11 mouse cellular contexts compared by ENCODE assay signal in the genomic region with DNA sequence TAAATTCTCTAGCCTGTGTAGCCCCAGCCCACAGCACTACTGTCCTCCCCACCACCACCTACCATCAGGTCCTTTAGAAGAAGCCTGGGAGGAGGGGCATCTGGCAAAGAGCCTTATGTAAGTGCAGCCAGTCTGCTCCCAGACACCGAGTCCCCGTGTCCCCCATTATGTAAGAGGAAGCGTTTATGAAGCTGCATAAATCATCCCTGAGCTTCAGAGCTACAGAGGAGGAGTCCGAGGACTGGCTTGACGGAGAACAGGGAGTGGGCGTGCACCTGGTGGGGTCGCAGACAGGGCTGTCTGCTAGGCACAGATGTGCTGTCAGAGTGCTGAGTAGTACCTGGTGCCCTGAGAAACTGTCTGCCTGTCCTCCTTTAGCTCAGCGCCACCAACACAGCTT.
A peak's percentile ranks its signal among the peaks of the same experiment; 100 is the strongest.
DNase-seq lines count a peak whose midpoint lies in the region; ATAC-seq and TF ChIP-seq lines count a peak whose summit lies in the region.
"Had no signal": no experiment of that assay in that cellular context is flagged by ENCODE, and none has a peak within 500 bp of the region (broad histone marks: within the 10 kb centered on the region; RNA-seq: fewer than 3 reads in every experiment).

No protein-coding gene starts in this region.

- H3K36me3 ChIP-seq in hindbrain, embryonic 13.5 days, result peaks cover 13% of the 10 kb centered on the region
- peaks cover 75% of the 10 kb centered on the region for H3K36me3 ChIP-seq in hindbrain, embryonic 10.5 days

- H3K9me3 ChIP-seq in hindbrain, embryonic 13.5 days, result no peaks in the 10 kb centered on the region
- H3K9me3 ChIP-seq in hindbrain, embryonic 10.5 days, result no peaks in the 10 kb centered on the region
- H3K9me3 ChIP-seq: midbrain, embryonic 12.5 days had no signal

- 76% methylated on average over 8 of the region's 8 CpGs for WGBS in hindbrain, embryonic 13.5 days
- WGBS in hindbrain, embryonic 10.5 days, result 90% methylated on average over 8 of the region's 8 CpGs

- peak overlapping the region; percentile 13; the same call in 1 of the 2 replicates for H3K27ac ChIP-seq in hindbrain, embryonic 13.5 days
- no peak overlapping the region; the same call in 1 of the 2 replicates for H3K27ac ChIP-seq in hindbrain, embryonic 10.5 days
- peak overlapping the region; percentile 70 for H3K27ac ChIP-seq in left cerebral cortex, adult 2 months
- H3K27ac ChIP-seq: midbrain, embryonic 12.5 days had no signal

- no peak overlapping the region for H3K4me3 ChIP-seq in hindbrain, embryonic 13.5 days
- no peak overlapping the region for H3K4me3 ChIP-seq in hindbrain, embryonic 10.5 days
- H3K4me3 ChIP-seq in left cerebral cortex, adult 2 months, result no peak overlapping the region
- H3K4me3 ChIP-seq: midbrain, embryonic 12.5 days had no signal

- H3K9ac ChIP-seq in hindbrain, embryonic 13.5 days, result no peak overlapping the region
- H3K9ac ChIP-seq: midbrain, embryonic 12.5 days had no signal

- TF ChIP-seq CTCF in left cerebral cortex, adult 2 months (IDR thresholded peaks at IDR 0.05), result no peak

- H3K27me3 ChIP-seq in hindbrain, embryonic 13.5 days, result no peaks in the 10 kb centered on the region
- H3K27me3 ChIP-seq in hindbrain, embryonic 10.5 days (ENCODE audit: insufficient read depth, poor library complexity, severe bottlenecking), result no peaks in the 10 kb centered on the region
- H3K27me3 ChIP-seq: midbrain, embryonic 12.5 days had no signal

- H3K4me1 ChIP-seq in hindbrain, embryonic 13.5 days (replicated peaks), result peaks cover 33% of the 10 kb centered on the region
- 0 out of 2 replicates have a peak, but pooled peaks cover 7% of the 10 kb centered on the region for H3K4me1 ChIP-seq in hindbrain, embryonic 10.5 days (replicated peaks)

- intact Hi-C loops in left cerebral cortex, adult 2 months (cut with DNase I), result no loop called here

- ATAC-seq in hindbrain, embryonic 13.5 days (ENCODE audit: low FRiP score), result no peak

- no peak for DNase-seq in hindbrain, embryonic 10.5 days (ENCODE audit: low spot score)
- DNase-seq in retina, adult 2 months (ENCODE audit: low read depth, low spot score), result peak; percentile 22
- DNase-seq in retina, postnatal 1 day, result no peak
- peak; percentile 62 to 70 for DNase-seq in left cerebral cortex, adult 2 months (ENCODE audit: extremely low spot score in 1 of 2, low spot score in 2 of 2)
- peak; percentile 75 to 86 for DNase-seq in right cerebral cortex, postnatal 36 days (ENCODE audit: low spot score in 2 of 2)
- no peak for DNase-seq in embryo, embryonic 10.5 days (ENCODE audit: low spot score)
- no peak for DNase-seq in gastrocnemius, postnatal 10 days
- DNase-seq: cerebellum, postnatal 36 days; heart, postnatal 10 days had no signal

- H3K4me2 ChIP-seq in hindbrain, embryonic 13.5 days, result no peak overlapping the region
- H3K4me2 ChIP-seq: midbrain, embryonic 12.5 days had no signal

Comparison
In these comparisons a context has a peak if more than half of its experiments do, and no peak if none do; other contexts are left out.
1. DNase-seq: peak in retina, adult 2 months (single experiment), left cerebral cortex, adult 2 months (2 of 2) and right cerebral cortex, postnatal 36 days (2 of 2); none in hindbrain, embryonic 10.5 days (single experiment), retina, postnatal 1 day (single experiment), embryo, embryonic 10.5 days (single experiment) and gastrocnemius, postnatal 10 days (single experiment).